Mouse (Mus musculus): ENCODE measurements around the gene Rfng. TPM values are rescaled to one million over a fixed set of nuclear protein-coding genes. Genes with fewer than 3 reads are reported as not detected.

Gene Rfng
- total and polyA plus RNA-seq, 3 experiments: 12.7 to 40.7 TPM; not detected in 1

DNA sequence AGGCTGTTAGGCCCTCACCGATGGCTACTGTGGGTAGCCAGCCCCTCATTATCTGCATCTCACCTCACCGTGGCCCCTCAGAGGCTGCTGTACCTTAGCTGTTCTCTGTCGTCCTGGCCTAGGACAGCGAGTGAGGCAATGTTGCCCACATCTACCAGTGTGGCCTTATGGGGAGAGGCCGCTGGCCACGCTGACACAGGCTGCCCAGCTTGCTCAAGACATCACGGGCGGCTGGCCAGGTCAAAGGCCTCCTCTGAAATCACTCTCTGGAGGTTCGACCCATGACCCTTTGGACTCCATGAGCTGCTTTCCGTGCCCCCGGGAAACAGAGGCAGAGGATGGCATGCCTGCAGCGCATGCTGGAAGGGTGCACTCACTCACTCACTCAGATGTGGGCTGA lies 46.7 kb upstream of the Rfng start:
- no peak overlapping the region for H3K9ac ChIP-seq (ENCODE audit: control insufficient read depth, low read depth, low read length, poor library complexity, severe bottlenecking)
- H3K4me3 ChIP-seq (ENCODE audit: control insufficient read depth in 1 of 2, insufficient read depth in 1 of 2, low read depth in 2 of 2, low read length in 2 of 2): no peak overlapping the region
- no peak for DNase-seq (ENCODE audit: low read depth, low spot score)
- H3K4me1 ChIP-seq (ENCODE audit: control insufficient read depth in 1 of 2, insufficient read depth in 2 of 2, low read length in 2 of 2): peaks cover 0 to 3% of the 10 kb centered on the region in 2 experiments; a peak in 1 of 4 replicates
- no peaks in the 10 kb centered on the region for H3K9me3 ChIP-seq (replicated peaks; ENCODE audit: insufficient read depth, low read length)
- no peak for TF ChIP-seq MAX (IDR thresholded peaks at IDR 0.05; ENCODE audit: low read length)
- TF ChIP-seq UBTF (IDR thresholded peaks at IDR 0.05; ENCODE audit: borderline replicate concordance, insufficient read depth, low read depth, low read length): no peak
- TF ChIP-seq SMC3 (IDR thresholded peaks at IDR 0.05; ENCODE audit: low read depth, low read length): no peak
- no peak for TF ChIP-seq TBP (IDR thresholded peaks at IDR 0.05; ENCODE audit: low read depth, low read length)
- no peak overlapping the region for H3K27ac ChIP-seq (ENCODE audit: control insufficient read depth, low read depth, low read length)
- H3K79me2 ChIP-seq (ENCODE audit: control insufficient read depth, insufficient read depth, low read length, poor library complexity): no peaks in the 10 kb centered on the region
- no peaks in the 10 kb centered on the region for H3K27me3 ChIP-seq (ENCODE audit: control insufficient read depth in 1 of 2, insufficient read depth in 2 of 2, low read length in 2 of 2)
- peaks cover 0 to 2% of the 10 kb centered on the region in 2 experiments; a peak in 1 of 4 replicates for H3K36me3 ChIP-seq (ENCODE audit: control insufficient read depth in 1 of 2, insufficient read depth in 2 of 2, low read length in 2 of 2)

- Histone ChIP-seq H3K79me2 (ENCODE audit: control insufficient read depth, insufficient read depth, low read length, poor library complexity) (no peaks in the 10 kb centered on the region), H3K27me3 (ENCODE audit: control insufficient read depth in 1 of 2, insufficient read depth in 2 of 2, low read length in 2 of 2) (no peaks in the 10 kb centered on the region), H3K27ac (ENCODE audit: control insufficient read depth, low read depth, low read length) (no peak overlapping the region), H3K4me1 (ENCODE audit: control insufficient read depth in 1 of 2, insufficient read depth in 2 of 2, low read length in 2 of 2) (peaks cover 0 to 7% of the 10 kb centered on the region in 2 experiments; a peak in 1 of 4 replicates), H3K36me3 (ENCODE audit: control insufficient read depth in 1 of 2, insufficient read depth in 2 of 2, low read length in 2 of 2) (peaks cover 0 to 2% of the 10 kb centered on the region in 2 experiments; a peak in 1 of 4 replicates), H3K9ac (ENCODE audit: control insufficient read depth, low read depth, low read length, poor library complexity, severe bottlenecking) (no peak overlapping the region), H3K9me3 (replicated peaks; ENCODE audit: insufficient read depth, low read length) (no peaks in the 10 kb centered on the region), H3K4me3 (ENCODE audit: control insufficient read depth in 1 of 2, insufficient read depth in 1 of 2, low read depth in 2 of 2, low read length in 2 of 2) (no peak overlapping the region)
- no peak for TF ChIP-seq BHLHE40 (IDR thresholded peaks at IDR 0.05; ENCODE audit: borderline replicate concordance, low read depth, low read length)
- TF ChIP-seq MEF2A (IDR thresholded peaks at IDR 0.05; ENCODE audit: extremely low read depth, insufficient replicate concordance, low read depth, low read length, poor library complexity, severe bottlenecking): no peak
- no peak for TF ChIP-seq GATA1 (IDR thresholded peaks at IDR 0.05; ENCODE audit: low read depth, low read length)
- DNase-seq (ENCODE audit: low read depth, low spot score): no peak
Measured at GRCm38 (mm10) chr11:120829757-120830532, 45.9 kb upstream of the Rfng start.

- peaks cover 7% of the 10 kb centered on the region for H3K79me2 ChIP-seq (ENCODE audit: control insufficient read depth, insufficient read depth, low read length, poor library complexity)
- no peaks in the 10 kb centered on the region for H3K9me3 ChIP-seq (replicated peaks; ENCODE audit: insufficient read depth, low read length)
- H3K4me3 ChIP-seq (ENCODE audit: control insufficient read depth in 1 of 2, insufficient read depth in 1 of 2, low read depth in 2 of 2, low read length in 2 of 2): no peak overlapping the region
- 0 out of 4 replicates have a peak, but pooled peaks cover 0 to 7% of the 10 kb centered on the region in 2 experiments for H3K4me1 ChIP-seq (ENCODE audit: control insufficient read depth in 1 of 2, insufficient read depth in 2 of 2, low read length in 2 of 2)
- no peak overlapping the region for H3K9ac ChIP-seq (ENCODE audit: control insufficient read depth, low read depth, low read length, poor library complexity, severe bottlenecking)
- no peak overlapping the region for H3K27ac ChIP-seq (ENCODE audit: control insufficient read depth, low read depth, low read length)
- no peak for DNase-seq (ENCODE audit: low read depth, low spot score)
- H3K27me3 ChIP-seq (ENCODE audit: control insufficient read depth in 1 of 2, insufficient read depth in 2 of 2, low read length in 2 of 2): no peaks in the 10 kb centered on the region
- H3K36me3 ChIP-seq (ENCODE audit: control insufficient read depth in 1 of 2, insufficient read depth in 2 of 2, low read length in 2 of 2): peaks cover 0 to 2% of the 10 kb centered on the region in 2 experiments; a peak in 1 of 4 replicates
- TF ChIP-seq POLR2AphosphoS5 (IDR thresholded peaks at IDR 0.05; ENCODE audit: borderline replicate concordance, low read depth, low read length) (no peak), UBTF (IDR thresholded peaks at IDR 0.05; ENCODE audit: borderline replicate concordance, insufficient read depth, low read depth, low read length) (no peak)
Measured at GRCm38 (mm10) chr11:120828416-120828815, 44.4 kb upstream of the Rfng start.
